Mouse (Mus musculus) naive thymus-derived CD4-positive, alpha-beta T cell, adult 2 months (primary cell): ENCODE data around the gene Gm28051.

Experiments used
- DNase-seq: peaks from one replicate; pipeline ENCODE4 v3.0.0-alpha.2; 2011; ENCODE audit warnings: low read depth

Gm28051 gene

GRCm38 (mm10) chr12:102743036-102743588, 14.5 kb downstream of the Gm28051 start:
- no peak for DNase-seq

GRCm38 (mm10) chr12:102742056-102742455, 15.5 kb downstream of the Gm28051 start:
- no peak for DNase-seq

DNA sequence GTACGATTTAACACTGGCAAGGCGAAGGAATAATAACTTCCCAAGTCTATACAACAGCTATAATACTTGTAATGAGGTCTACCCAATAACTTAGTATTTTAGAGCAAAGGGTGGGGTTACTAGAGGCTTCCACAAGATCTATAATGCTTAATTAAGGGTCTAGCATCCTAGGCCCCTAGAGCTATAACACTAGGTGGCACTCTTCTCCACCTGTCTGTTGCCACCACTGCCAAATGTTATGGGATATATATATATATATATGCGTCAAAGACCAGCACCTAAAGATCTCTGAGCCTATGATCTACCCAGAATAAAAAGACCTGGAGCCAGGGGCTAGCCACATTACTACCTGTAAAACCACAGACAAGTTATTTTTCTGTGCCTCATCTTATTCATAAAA, 17.3 kb downstream of the Gm28051 start:
- DNase-seq: peak; percentile 72

DNA sequence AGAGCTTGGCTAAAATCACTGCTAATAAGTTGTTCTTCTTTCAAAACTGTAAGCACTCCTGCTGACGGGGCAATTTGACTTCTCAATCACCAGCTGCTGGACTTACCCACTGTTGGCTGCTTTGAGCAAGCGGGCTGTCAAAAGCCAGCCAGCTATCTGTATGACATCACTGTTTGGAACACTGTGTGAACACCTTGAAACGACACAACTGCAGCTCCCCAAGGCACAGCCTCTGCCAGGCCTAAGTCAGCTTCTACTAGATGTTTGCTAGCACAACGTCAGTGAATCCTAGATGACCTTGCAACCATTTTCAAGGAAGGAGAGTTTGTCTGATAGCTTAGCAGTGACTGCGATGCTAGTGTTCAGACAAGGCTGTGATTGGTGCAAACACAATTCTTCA, 18.5 kb downstream of the Gm28051 start:
- DNase-seq: no peak

GRCm38 (mm10) chr12:102733381-102733780, 24.2 kb downstream of the Gm28051 start:
- peak; percentile 80 for DNase-seq

GRCm38 (mm10) chr12:102730798-102731619, 26.6 kb downstream of the Gm28051 start:
- no peak for DNase-seq

GRCm38 (mm10) chr12:102729855-102730797, 27.4 kb downstream of the Gm28051 start:
- no peak for DNase-seq

DNA sequence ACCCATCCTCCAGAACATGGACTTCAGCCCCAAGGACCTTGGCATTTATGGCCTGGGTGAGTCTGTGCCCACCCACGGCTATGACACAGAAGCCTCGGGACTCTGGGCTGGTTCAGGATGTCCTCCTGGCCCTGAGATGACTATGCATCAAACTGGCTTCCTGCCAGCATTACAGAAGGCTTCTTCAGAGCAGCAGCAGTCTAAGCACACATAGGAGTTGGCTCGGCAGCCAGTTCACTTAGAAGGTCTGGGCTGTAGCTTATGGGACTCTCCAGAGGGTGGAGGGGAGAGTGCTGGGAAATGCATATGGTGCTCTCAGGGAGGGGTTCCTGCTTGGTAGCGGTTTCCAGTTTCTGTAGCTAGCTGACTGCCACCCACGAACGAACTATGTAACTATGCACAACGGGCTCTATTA, 31.8 kb downstream of the Gm28051 start:
- DNase-seq: no peak

DNA sequence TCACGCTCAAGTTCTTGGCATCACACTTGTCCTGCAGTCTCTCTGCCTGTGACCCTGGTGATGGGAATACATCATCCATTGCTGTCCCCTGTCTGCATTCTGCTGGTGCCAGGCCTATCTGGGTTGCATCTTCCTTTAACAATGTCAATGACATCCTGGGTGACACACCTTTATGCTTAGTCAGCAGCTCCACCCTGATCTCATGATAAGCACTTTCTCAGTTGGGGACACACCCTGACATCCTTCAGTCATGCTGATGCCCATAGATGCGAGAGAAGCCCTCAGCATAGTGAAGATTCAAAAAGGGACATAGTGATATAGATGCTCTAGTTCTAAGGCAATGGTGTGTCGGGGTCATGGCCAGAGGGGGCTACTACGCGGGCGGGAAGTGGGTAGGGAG, 32.4 kb downstream of the Gm28051 start:
- no peak for DNase-seq

DNA sequence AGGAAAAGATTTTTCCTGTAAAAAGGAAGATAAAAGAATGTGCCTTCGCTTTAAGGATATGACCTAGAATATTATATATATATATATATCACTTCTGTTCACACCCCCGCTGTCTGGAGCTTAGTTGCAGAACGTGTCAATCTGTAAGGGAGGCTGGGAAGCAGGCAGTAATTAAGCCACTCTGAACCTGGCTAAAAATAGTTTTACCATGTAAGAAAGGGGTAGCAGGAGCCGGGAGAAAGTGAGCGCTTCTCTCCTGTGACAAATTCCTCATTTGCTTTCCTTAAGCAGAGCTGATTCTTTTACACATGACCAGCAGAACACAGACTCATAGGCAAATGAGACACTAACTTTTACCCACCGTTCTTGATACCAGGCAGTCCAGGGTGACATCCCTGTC, 33.7 kb downstream of the Gm28051 start:
- no peak for DNase-seq

DNA sequence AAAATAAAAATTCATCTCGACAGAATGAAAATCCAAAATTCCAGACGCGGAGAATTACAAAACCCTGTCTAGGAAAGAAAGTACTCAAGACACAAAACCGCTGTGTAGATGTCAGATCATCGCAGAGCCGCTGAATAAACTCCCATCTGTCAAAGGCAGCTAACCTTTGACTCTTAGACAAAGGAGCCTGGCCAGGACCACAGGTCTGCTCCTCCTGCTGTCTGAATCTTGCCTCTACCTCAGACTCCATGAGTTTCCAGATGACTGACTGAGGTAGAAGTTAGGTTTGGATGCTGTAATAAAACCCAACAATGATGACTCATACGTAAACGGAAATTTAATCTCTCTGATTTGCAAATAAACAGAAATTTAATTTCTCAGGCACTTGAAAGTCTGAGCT, 34.6 kb downstream of the Gm28051 start:
- no peak for DNase-seq

GRCm38 (mm10) chr12:102722451-102722850, 35.1 kb downstream of the Gm28051 start:
- DNase-seq: no peak

DNA sequence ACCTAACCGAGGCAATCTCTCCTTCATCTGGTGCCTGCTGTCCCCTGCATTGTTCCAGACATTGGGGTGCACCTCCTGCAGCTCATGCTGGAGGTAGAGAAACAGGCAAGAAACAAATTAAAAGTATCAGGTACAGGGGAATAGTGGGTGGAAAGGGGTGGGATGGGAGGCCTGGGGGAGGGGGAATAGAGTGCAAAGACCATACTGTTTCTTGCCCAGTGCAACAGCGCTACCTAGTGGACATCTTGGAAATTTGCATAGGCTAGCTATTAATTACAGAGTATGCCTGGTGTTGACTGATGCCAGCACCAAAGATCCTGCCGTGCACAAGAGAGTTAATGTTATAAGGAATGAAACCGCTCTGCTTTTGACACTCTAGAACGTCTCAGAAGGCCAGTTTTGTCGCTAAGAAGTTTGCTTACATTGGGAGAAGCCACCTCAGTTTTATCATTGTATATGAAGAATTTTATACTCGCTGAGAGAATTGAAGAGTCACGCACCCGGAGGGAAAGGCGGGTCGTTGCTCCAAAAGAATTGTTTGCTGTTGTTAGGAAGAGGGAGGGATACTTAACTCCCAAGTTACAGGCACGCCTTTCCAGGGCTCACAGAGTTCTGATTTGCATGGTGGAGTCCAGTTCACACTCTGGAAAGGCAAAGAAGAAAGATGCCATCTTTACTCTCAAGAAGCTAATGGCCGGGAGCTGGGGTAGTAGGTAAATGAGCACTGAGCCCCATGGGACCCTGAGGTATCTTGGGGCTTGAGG, 37.8 kb downstream of the Gm28051 start:
- DNase-seq: peak; percentile 82

GRCm38 (mm10) chr12:102714654-102715395, 42.7 kb downstream of the Gm28051 start:
- no peak for DNase-seq

DNA sequence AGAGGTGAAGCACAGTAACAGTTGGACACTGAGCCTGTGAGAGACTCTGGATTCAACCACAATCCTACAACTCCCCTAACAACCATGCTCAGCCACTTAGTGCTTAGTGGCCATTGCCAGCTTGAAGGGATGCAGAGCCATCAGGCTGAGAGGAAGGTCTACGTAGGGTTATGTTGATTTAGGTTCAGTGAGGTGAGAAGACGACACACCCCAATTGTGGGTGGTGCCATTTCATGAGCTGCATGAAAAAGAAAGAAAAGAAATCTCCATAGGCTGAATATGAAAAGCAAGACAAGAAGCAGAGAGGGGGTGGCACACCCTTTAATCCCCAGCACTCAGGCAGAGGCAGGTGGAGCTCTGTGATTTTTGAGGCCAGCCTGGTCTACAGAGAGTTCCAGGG, 43.4 kb downstream of the Gm28051 start:
- no peak for DNase-seq

GRCm38 (mm10) chr12:102713153-102713865, 44.3 kb downstream of the Gm28051 start:
- no peak for DNase-seq

DNA sequence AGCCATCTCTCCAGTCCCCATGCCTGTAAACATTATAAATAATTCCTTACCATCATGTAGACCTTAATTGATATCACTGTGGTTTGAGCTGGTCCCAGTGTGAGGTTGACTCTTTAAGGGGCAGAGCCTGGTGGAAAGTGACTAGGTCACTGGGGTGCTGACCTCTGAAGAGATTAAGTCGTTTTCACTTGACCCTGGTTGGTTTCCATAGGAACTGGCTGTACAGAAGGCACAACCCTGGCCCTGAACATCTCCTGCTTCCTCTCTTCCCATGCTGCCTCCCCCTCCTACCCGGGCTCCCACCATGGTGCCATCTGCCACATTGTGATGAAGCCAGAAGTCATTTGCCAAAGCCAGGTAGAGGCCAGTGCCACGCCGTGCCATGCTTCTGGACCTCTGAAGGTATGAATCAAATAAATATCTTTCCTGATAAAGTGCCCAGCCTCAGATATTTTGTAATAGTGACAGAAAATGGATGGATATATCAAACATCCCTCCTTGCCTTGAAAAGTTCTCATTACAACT, 46.7 kb downstream of the Gm28051 start:
- DNase-seq: no peak

DNA sequence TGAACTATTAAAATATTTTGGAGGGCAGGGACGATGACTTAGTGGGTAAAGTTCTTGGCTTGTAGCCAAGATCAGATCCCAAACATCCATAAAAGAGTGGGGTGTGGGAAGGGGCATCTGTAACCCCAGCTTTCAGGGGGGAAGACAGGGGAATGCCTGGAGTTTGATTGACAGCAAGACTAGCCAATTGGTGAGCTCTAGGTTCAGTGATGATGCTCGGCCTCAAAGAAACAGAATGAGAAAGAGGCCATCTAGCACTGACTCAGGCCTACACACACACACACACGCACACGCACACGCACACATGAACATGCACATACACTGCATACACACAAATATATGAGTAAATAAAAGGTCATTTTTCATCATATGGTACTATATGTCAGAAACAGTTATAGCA, 47.7 kb downstream of the Gm28051 start:
- no peak for DNase-seq

DNA sequence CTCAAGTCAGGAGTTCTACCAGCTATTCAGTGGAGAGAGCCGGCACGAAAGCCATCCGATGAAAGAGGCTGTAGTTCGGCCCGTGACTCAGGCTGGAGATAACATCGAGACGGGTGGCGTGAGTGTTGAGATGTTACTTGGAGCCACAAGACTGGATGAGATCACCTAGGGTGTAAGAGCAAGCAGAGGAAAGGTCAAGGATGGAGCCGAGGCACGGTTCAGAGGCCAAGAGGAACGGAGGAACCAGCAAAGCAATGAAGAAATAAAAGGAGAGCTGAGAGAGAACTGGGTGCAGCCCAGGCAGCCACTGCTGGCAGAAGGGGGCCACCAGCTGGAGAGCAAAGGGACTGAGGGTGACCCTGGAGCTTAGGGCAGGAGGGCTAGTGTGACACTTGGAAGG, 49.3 kb downstream of the Gm28051 start:
- no peak for DNase-seq

DNA sequence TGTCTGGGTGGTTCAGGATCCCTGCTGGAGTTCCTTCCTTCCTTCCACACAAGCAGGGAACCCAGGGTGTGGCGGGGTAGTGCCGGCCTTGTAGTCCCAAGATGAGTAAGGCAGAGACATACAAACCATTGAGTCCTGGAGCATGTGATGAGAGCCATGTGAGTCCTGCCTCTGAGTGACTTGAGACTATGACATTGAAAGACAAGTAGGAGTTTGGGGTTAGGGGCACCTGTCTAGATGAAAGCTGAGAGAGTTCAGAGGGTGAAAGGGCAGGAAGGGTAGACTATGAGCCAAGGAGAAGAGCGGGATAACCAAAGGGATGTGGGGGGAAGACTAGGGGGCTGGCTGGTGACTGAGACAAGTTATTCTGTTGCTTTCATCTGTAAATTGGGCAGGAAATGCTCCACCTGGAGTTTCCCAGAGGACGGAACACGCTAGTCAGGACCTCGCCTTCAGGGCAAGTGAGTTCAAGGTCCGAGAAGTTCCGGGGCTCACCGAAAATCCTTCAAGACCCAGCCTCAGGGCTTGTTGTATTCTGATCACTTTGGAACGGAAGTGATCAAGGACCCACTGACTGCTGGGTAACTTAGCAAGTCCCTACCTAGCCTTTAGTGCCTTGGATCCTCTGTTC, 50.6 kb downstream of the Gm28051 start:
- no peak for DNase-seq
